ENCODE assay signal across 22 mouse cellular contexts in the genomic region with DNA sequence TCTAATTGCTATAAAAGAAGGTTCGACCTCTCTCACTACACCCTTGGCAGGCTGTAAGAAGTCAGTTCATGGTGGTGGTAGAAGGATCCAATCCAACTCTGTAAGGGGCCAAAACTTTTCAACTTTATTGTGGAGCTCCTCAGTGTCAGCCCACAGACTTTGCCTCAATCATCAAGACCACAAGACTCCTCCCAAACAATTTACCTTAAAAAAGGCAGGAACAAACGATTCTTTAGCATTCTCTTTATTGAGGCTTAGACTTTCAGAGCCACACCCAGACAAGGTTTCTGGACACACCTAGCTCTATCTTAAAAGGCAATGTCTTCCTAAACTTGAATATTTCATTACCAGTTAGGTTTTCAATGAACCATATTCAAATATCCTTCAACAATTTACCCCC. TPM values are rescaled to one million over a fixed set of nuclear protein-coding genes. Genes with fewer than 3 reads are reported as not detected.
"Had no signal": no experiment of that assay in that cellular context is flagged by ENCODE, and none has a peak within 500 bp of the region (broad histone marks: within the 10 kb centered on the region; RNA-seq: fewer than 3 reads in every experiment).

No protein-coding gene starts in this region.

- H3K9ac ChIP-seq: heart, embryonic 12.5 days; hindbrain, embryonic 12.5 days; hindbrain, embryonic 14.5 days; limb, embryonic 13.5 days; limb, embryonic 15.5 days; liver, embryonic 12.5 days; liver, embryonic 14.5 days had no signal

- H3K27ac ChIP-seq: heart, embryonic 10.5 days; hindbrain, embryonic 10.5 days; hindbrain, embryonic 12.5 days; hindbrain, embryonic 14.5 days; layer of hippocampus, adult 2 months; limb, embryonic 13.5 days; limb, embryonic 15.5 days; liver, embryonic 12.5 days; liver, embryonic 14.5 days had no signal

- H3K27me3 ChIP-seq: heart, embryonic 12.5 days; hindbrain, embryonic 12.5 days; limb, embryonic 13.5 days; limb, embryonic 15.5 days; liver, embryonic 12.5 days had no signal

- H3K4me3 ChIP-seq: heart, embryonic 10.5 days; heart, embryonic 12.5 days; hindbrain, embryonic 10.5 days; hindbrain, embryonic 12.5 days; layer of hippocampus, adult 2 months; limb, embryonic 13.5 days; limb, embryonic 15.5 days; liver, embryonic 12.5 days had no signal

- DNase-seq: gastrocnemius, postnatal 25 days; heart, adult 18-20 months; heart, postnatal 10 days; heart, postnatal 4 days; kidney, adult 11 months; kidney, adult 2 months; kidney, postnatal 10 days; kidney, postnatal 25 days; kidney, postnatal 4 days; layer of hippocampus, postnatal 36 days; left cerebral cortex, postnatal 4 days had no signal

- H3K36me3 ChIP-seq: heart, embryonic 10.5 days; heart, embryonic 12.5 days; hindbrain, embryonic 10.5 days; hindbrain, embryonic 12.5 days; limb, embryonic 13.5 days; limb, embryonic 15.5 days; liver, embryonic 12.5 days had no signal

- H3K9me3 ChIP-seq: limb, embryonic 15.5 days had no signal

- H3K4me1 ChIP-seq: heart, embryonic 10.5 days; heart, embryonic 12.5 days; hindbrain, embryonic 10.5 days; hindbrain, embryonic 12.5 days; limb, embryonic 13.5 days; limb, embryonic 15.5 days; liver, embryonic 12.5 days had no signal

RNA-seq across cellular contexts. Expression of a gene that starts 51.6 kb away (rescaled TPM):
- polyA plus RNA-seq: liver, adult 2 months had no signal
